Mouse (Mus musculus): Measurements from ENCODE around the gene Ankrd9. TPM values are rescaled to one million over a fixed set of nuclear protein-coding genes. Genes with fewer than 3 reads are reported as not detected.
A peak's percentile ranks its signal among the peaks of the same experiment; 100 is the strongest.

Ankrd9 gene
- total RNA-seq, 2 experiments from 2014 or later = 11.2 to 12.7 TPM

DNA sequence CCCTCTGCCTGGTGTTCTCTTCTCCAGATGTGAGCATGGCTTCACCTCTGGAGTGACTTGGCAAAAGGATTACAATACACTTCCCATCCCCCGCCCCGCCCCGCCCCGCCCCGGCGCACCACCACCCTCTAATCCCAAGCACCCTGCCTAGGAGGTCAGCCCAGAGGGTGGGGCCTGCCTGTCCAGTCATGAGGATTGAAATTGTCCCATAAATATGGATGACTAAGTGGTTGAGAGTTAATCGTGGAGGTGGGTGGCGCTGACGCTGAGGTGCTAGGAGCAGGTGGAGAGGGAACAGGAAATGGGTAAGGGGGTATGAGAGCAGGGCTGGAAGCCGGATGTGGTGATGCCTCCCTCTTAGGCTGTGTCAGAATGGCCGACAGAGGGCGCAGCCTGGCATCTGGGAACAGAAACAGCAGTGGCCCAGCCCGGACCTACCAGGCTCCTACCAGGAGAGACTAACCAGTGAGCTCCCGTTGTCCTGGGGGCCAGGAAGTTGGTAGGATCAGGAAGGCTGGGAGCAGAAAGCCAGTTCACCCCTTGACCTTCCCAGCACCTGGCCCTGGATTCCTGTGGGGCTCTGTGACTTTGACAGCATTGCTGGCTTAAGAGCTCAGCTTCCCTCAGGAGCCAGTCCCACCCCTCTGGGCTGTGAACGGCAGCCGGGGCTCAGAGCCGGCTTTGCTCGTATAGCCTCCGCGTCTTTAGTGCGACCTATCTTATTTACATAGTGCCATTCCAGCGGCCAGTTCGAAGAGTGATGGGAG lies 12.7 kb upstream of the Ankrd9 start:
- DNase-seq (ENCODE audit: low spot score in 2 of 2) = peak in 1 of 2 experiments; percentile 61

DNA sequence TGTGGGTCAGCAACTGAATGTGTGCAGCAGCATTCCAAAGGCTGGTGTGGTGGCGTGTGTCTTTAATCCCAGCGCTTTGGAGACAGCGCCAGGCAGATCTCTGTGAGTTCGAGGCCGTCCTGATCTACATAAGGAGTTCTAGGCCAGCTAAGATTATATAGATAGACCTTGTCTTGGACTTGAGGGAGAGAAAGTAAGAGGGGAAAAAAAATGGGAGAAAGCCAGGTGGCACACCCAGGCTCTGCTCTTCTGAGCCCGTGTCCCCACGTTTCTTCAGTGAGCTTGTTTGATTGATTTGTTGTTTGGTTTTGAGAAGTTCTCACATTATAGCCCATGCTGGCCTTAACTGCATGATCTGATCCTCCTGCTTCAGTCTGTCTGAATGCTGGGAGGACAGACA lies 11.7 kb upstream of the Ankrd9 start:
- no peak for DNase-seq (ENCODE audit: low spot score in 2 of 2)

DNA sequence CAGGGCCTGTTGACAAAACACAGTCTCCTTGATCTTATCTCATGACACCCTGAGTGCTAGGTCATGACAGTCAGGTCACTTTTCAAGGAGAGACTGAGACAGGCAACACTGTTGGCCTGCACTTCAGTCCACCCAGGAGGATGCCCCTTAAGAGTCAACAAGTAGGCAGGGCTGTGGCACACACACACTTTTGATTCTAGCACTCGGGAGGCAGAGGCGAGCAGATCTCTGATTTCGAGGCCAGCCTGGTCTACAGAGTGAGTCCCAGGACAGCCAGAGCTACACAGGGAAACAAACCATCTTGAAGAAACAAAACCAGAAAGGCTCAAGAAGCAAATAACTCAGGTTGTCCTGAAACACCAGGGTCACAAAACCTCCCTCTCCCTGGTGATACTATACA lies 10.6 kb upstream of the Ankrd9 start:
- no peak for DNase-seq (ENCODE audit: low spot score in 2 of 2)

DNA sequence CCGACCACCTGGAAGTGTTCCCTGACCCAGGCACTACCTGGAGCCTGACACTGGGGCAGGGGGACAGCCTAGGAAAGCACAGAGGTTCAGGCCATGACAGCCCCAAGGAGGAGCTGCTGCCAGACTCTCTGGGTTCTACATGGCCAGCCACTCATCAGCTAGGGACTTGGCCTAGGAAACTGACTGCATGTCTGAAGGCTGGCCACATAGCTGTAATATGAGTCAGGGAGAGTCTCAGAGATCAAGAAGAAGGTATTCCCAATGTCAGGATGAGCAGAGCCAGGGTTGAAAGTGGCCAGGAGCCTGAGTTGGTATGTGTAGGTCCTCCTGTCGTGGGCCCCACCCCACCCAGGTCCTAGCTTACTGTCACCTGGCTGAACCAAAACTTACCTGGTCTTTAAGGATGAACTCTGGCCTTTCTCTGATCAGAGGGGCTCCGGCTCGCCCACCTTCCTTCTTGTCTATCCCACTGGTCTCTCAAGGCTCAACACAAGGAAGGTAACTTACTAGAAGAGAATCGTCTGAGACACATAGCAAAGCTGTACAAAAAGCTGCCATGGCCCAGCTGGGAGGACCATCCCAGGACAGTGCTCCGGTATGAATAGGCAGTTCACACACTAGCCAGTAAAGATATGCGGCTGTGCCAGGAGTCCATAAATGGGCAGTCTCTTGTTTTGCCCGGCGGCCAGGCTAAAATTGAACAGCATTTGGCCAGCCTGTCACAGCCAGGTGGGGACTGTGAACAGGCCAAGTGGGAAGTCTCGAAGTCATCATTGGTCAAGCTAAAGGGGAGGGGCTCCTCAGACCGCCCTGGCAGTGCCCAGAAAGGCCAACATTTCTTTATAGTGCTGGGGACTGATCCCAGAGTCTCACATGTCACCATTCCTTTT lies 7.9 kb upstream of the Ankrd9 start:
- DNase-seq (ENCODE audit: low spot score in 2 of 2) = no peak

DNA sequence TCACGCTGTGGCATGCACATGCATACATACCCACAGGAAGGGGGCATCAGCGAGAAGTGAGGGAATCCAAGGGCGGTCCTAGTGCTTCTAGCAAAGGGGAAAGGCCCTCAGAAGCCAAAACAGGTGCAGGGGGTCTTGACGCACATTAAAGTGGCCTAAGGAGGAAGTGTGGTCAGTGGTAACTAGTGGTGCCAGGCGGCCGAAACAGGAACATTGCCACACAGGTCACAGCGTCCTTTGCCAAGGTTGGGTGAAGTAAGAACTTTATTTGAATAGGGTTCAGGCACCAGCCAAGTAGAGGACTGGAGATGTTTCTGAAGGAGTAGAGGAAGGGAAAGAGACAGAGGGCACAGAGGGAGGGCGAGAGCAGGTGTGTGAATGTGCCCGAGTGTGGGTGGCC lies 6.3 kb upstream of the Ankrd9 start:
- no peak for DNase-seq (ENCODE audit: low spot score in 2 of 2)

DNA sequence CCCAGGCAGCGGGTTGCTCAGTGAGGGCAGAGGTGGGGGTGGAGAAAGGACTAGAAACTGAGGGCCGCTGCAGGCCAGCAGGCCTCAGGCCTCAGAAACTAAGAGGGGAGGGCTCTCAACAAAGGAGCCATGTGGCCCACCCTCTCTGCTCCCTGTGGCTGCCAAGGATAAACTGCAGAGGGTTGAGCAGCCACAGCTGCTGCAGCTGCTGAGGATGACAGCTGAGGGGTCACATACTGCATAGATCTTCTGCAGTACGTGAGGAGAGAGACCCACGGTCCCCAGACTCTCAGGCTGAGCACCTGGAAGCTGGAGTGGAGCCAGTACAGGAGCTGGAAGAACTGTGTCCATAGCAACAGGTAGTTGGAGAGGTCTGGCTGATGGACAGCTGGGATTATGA lies 5.8 kb upstream of the Ankrd9 start:
- no peak for DNase-seq (ENCODE audit: low spot score in 2 of 2)

DNA sequence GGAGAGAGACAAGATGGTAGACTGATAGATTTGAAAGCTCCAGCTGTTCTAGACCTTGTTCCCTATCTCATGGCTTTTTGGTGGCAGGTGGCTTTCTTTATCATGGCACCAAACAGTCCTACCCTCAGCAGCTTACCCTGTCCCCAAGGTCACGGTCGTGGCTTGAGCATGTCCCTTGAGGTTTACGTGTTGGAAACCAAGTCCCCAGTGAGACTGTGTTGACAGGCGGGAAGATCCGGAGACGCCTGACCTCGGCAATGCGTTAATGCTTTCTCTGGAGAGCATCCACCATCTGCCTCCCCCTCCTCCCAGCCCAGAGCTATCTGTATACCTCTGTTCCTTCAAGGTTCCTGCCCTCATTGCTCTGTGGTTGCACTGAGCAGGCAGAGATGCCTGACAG lies 4.9 kb upstream of the Ankrd9 start:
- no peak for DNase-seq (ENCODE audit: low spot score in 2 of 2)

DNA sequence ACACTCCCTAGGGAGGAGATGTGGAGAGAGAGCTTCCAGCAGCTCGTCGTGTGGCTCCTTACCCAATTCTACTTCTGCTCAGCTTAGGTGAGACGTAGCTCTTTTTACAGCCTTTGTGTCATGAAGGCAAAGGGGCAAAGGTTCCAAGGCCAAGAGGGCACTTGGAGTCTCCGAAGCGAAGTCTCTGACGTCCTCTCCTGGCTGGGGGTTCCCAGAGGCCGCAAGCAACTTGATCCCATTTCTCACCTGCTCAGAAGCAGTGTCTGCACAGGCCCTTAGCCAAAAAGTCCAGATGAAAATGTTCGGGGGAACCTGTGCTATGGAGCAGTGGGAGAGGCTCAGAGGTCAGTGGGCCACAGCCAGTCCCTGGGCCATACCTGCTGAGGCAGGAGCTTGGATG lies 4.2 kb upstream of the Ankrd9 start:
- no peak for DNase-seq (ENCODE audit: low spot score in 2 of 2)

DNA sequence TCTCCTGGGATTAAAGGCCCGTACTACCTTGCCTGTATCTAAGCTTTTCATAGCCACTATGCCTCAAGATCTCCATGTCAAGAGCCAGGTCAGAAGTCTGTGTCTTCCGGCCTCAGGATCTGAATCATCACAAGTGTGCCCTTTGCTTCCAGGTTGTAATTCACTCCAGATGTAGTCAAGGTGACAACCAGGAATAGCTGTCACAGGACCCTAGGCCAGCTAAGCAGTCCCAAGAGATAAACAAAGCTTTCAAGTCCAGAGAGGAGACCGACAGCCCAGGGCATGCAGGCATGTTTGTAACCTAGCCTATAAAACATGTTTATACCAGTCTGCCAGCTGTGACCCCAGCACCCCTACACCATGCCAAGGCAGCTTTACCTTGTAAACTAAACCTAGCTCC lies 2.9 kb upstream of the Ankrd9 start:
- DNase-seq (ENCODE audit: low spot score in 2 of 2) = no peak

DNA sequence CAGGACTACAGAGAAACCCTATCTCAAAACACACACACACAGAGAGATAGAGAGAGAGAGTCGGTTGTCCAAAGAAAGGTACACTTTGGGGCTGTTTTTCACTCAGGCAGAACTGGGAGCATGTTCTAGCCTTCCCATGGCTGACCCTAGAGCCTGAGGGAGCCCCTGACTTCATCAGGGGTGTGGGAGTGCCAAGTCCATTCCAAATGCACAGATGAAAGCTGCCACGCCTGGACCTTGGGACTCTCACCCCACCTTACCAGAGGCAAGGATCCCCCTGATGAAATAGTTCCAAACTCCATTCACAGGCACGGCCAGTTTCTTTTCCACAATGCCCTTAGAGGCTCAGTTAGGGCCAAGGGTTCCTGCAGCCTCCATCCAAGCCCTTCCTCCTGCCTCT lies 968 bp upstream of the Ankrd9 start:
- DNase-seq (ENCODE audit: low spot score in 2 of 2) = no peak

DNA sequence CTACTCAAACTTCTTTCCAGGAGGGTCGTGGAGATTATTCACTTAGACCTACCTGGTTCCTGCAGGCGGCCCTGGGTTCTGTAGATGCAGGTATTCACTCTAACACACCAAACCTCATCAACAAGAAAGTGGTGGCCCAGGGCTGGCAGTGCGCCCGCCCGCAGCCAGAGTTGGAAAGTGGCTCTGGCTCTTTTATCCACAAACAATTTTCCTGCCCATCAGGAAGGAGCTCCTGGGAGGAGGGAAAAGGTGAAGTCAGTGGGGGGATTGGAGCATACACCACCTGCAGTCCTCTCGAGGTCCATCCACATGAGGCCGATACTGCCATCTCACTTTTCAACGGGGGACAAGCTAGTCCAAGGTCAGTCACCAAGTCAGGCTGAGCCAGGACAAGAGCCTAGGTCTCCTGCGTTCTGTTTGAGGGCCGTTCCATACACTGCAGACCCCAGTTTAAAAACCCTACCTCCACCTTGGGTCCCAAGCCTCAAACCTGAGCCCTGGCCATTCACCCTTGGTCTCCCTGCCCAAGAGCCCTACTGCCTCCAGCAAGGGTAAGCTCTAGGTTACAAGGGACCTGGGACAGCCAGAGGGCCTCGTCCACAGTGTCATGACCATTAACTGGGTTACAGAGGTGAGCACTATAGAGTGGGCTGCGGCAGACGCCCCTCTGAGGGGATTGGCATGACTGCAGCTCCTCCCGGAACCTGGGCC lies 789 bp downstream of the Ankrd9 start:
- no peak for DNase-seq (ENCODE audit: low spot score in 2 of 2)

DNA sequence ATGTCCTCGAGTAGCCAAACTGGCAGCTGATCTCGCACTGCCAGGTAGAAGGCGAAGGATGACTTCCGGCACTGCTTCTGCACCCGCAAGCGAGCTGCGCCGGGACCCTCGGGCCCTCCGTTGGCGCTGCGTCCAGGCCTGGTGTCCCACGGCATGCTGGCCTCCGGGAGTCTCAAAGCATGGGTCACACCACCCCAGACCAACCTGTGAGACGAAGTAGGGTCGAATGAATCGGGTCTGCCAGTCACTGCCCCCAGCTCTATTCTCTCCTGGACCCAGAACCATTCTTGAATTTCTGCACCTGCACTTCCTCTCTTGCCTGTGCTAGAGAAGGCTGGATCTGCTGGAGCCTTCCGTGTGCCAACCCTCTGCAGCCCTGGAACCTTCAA lies 1.5 kb downstream of the Ankrd9 start:
- DNase-seq (ENCODE audit: low spot score in 2 of 2) = no peak

DNA sequence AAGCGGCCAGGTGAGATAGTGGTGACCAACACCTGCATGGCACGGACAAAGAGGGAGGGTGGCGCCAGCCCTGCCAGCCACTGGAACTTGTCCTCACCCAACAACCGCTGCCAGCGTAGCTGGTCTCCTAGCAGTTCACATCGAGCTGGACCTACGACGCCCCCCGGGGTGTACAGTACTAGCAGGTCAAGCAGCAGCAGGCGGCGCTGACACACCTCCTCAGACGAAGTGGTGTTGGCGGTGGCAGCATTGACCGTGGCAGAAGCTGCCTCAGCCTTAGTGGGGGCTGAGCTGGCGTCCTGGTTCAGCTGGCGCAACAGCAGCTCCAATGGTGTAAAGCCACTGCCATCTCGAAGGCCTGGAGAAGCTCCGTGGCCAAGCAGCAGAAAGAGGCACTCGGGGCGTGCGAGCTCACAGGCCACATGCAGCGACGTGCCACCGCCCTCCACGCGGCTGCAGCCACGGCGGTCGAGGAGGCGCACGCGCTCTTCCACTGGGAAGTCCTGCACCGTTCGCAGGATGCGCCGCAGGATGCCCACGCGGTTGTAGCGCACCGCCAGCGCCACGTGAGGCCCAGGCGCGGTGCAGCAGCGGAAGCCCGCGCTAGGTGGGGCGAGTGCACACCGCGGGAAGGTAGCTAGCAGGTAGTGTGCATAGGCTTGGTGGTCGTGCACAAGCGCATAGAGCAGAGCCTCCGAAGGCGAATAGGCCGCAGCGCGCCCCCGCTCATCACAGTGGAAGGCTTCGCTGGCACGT lies 2.1 kb downstream of the Ankrd9 start:
- DNase-seq (ENCODE audit: low spot score in 2 of 2) = no peak

DNA sequence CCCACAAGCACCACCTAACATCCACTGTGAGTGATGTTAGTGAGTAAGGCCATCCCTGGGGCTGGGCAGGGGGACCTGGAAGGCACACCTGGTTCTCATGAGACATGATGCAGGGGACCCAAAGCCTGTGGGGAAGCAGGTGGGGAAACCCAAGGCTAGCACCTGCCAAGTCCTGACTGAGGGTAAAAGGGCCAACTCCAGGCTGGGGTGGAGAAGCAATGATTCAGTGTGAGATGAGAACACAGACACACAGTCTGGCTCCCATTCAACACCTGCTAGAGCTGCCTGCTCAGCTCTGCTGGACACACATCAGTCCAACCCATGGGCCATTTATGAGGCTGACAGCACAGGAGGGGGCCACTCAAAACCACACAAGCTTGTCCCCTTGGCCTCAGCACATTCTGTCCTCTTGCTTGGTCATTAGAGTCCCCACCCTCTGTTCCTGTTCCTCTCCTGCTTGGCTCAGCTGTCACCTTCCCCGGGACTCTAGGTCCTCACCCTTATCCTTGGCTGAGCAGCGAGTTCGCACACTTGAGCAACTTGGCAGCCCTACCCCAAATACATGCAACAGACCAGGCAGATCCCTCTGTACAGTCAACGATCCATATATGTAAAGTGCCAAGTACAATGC lies 2.9 kb downstream of the Ankrd9 start:
- DNase-seq (ENCODE audit: low spot score in 2 of 2) = no peak

DNA sequence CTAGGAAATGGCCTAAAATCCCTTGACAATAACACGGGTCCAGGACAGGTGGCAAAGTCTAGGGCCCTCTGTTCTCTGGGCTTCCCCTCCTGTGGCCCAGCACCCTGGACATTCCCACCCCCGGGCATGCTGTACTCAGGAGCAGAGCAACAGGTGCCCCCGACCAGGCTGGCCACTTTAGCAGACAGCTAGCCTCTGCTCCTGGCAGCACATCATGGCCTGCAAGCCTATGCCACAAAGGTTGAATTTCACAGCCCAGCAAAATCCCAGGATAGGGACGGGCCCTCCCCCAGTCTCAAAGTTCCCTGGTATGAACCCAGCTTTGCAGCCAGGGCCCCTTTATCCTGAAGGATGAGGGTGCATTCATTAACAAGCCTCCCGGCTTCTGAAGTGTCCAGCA lies 3.5 kb downstream of the Ankrd9 start:
- no peak for DNase-seq (ENCODE audit: low spot score in 2 of 2)

DNA sequence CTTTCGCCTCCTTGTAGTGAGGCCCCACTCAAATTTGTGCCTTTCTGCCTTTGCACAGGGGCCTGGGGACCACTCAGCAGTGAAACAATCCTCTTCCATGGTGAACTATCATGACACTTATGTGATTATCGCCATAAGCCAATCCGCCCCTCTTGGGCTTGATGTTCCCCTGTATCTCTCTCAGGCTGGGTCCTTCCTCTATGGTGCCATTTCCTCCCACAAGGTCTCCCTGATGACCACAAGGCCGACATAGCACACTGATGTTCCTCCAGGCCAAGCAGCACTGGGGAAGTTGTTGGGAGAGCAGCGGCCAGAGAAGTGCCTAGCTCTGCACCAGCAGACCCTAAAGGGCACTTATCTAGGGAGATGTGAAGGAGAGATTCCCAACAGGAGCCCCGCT lies 4.1 kb downstream of the Ankrd9 start:
- DNase-seq (ENCODE audit: low spot score in 2 of 2) = no peak

DNA sequence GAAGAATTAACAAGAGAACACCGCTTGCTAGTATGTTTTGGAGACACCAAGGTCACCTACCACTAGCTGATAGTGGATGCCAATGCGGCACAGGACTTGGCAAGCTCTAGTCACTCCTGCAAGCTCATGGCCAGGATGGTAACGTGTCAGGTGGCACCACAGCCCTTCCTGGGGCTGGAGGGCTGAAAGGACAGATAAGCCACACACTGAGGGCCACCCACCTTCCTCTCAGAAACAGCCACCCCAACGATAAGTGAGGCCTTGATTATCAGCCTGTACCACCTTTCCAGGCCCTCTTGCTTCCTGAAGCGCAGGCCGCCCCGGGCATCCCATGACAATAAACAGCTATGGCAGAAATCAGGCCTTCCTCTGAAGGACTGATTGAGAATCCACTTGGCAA lies 4.5 kb downstream of the Ankrd9 start:
- DNase-seq (ENCODE audit: low spot score in 2 of 2) = no peak

DNA sequence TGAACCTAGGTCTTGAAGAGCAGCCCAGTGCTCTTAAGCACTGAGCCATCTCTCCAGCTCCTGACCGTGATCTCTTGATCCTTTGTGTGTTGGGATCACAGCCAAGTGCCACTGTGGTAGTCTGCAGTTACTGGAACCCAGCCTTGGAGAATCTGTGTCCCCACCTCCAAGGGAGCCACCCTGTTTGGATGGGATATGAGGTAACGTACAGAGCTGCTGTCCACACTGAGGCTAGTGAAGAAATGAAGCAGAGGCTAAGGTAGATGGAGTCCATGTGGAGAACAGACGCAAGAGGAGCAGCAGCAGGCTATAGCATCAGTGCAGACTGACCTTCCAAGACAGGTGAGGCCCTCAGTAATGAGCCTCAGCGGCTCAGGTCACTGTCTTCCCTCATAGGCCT lies 5.0 kb downstream of the Ankrd9 start:
- no peak for DNase-seq (ENCODE audit: low spot score in 2 of 2)

DNA sequence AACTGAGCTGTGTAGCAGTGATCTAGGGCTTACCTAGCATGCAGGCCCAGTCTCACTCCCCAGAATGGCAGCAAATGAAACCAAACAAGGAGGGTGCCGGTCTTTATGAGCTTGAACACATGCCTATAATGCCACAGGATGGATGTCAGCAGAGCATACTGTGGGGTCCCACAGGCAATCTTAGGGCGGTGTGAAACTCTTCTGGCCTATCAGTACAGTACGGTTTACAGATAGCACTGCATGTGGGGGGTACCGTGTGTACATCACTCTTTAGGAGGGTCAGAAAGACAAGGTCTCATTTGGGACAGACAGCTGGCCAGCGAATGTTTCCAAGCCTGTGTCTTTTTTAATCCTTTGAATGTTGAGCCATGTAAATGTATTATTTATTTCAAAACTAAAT lies 6.9 kb downstream of the Ankrd9 start:
- DNase-seq (ENCODE audit: low spot score in 2 of 2) = no peak

DNA sequence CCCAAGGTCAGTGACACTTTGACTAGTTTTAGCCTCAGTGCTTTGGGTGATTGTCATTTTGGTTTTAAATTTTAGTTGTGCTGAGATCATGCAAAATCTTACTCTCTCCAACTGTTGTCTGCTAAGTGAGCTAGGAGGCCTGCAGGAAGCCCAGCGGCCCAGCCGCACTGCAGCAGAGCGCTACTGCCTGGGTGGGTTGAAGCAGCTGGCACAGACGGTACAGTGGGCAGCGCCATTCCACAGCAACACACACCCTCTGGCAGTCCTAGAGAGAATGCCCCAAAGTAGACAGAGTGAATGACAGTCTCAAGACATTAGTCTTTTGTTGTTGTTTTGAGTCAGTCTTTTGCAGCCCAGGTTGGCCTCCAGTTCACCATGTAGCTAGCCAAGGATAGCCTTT lies 8.4 kb downstream of the Ankrd9 start:
- DNase-seq (ENCODE audit: low spot score in 2 of 2) = no peak

DNA sequence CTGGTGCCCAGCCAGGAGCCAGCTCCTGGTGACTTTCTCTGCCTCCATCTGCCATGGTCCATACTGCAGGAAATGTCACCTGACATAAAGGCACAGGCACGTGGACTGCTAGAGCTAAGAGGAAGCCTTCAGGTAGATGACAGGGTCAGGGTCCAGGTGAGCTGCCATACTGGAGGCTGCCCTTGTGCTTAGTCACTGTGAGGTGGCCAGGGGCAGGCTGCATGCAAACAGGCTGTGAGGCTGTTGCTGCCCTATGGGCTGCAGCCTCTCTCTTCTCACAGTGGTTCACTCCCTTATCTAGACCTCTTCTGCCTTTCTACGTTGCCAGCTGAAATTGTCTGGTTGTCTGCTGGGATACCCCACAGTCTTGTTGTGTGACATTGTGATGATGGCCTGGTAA lies 11.7 kb downstream of the Ankrd9 start:
- DNase-seq (ENCODE audit: low spot score in 2 of 2) = no peak

Data from layer of hippocampus, adult 18-20 months (tissue).